In genomic region chr17:35778965-35779364, GRCm38 (mm10) we compare ENCODE assay signal across 20 mouse cellular contexts. TPM values are rescaled to one million over a fixed set of nuclear protein-coding genes. Genes with fewer than 3 reads are reported as not detected.
DNase-seq lines count a peak whose midpoint lies in the region; ATAC-seq lines count a peak whose summit lies in the region.
"Had no signal": no experiment of that assay in that cellular context is flagged by ENCODE, and none has a peak within 500 bp of the region (broad histone marks: within the 10 kb centered on the region; RNA-seq: fewer than 3 reads in every experiment).

No protein-coding gene starts in this region.

- no peak overlapping the region for H3K4me3 ChIP-seq in heart, embryonic 16.5 days (ENCODE audit: low read length)
- no peak overlapping the region for H3K4me3 ChIP-seq in lung, embryonic 16.5 days (ENCODE audit: low read length)
- no peak overlapping the region for H3K4me3 ChIP-seq in intestine, embryonic 15.5 days (replicated peaks)
- H3K4me3 ChIP-seq in stomach, embryonic 16.5 days (replicated peaks; ENCODE audit: low read length), result no peak overlapping the region
- H3K4me3 ChIP-seq: erythroblast, embryonic 14.5 days; forebrain, embryonic 13.5 days; heart, adult 2 months; neural tube, embryonic 15.5 days had no signal

- intact Hi-C loops in heart, postnatal 25 days (cut with DNase I), result loop anchor here (5.0 kb wide), 1 partner anchor 43 kb away; the partner anchor contains the start of genes Flot1 and Ier3

- no peaks in the 10 kb centered on the region for H3K36me3 ChIP-seq in heart, embryonic 16.5 days (ENCODE audit: control insufficient read depth, insufficient read depth)
- H3K36me3 ChIP-seq in lung, embryonic 16.5 days (ENCODE audit: control insufficient read depth, insufficient read depth, low read length), result no peaks in the 10 kb centered on the region
- no peaks in the 10 kb centered on the region for H3K36me3 ChIP-seq in intestine, embryonic 15.5 days
- no peaks in the 10 kb centered on the region for H3K36me3 ChIP-seq in stomach, embryonic 16.5 days (ENCODE audit: control insufficient read depth, insufficient read depth, low read length)
- H3K36me3 ChIP-seq: neural tube, embryonic 15.5 days had no signal

- H3K4me1 ChIP-seq in heart, embryonic 16.5 days (ENCODE audit: control insufficient read depth, insufficient read depth, low read length), result peaks cover 21% of the 10 kb centered on the region
- H3K4me1 ChIP-seq in lung, embryonic 16.5 days (replicated peaks; ENCODE audit: control insufficient read depth, insufficient read depth, low read length), result peaks cover 28% of the 10 kb centered on the region
- H3K4me1 ChIP-seq in intestine, embryonic 15.5 days (replicated peaks), result peaks cover 20% of the 10 kb centered on the region; the same call in 1 of the 2 replicates
- peaks cover 20% of the 10 kb centered on the region for H3K4me1 ChIP-seq in stomach, embryonic 16.5 days (ENCODE audit: control insufficient read depth, insufficient read depth, low read length)

- WGBS in heart, embryonic 16.5 days, result 51% methylated on average over 5 of the region's 6 CpGs
- 33% methylated on average over 6 of the region's 6 CpGs for WGBS in lung, embryonic 16.5 days
- WGBS in intestine, embryonic 15.5 days, result 41% methylated on average over 6 of the region's 6 CpGs
- WGBS in stomach, embryonic 16.5 days, result 30% methylated on average over 6 of the region's 6 CpGs

- no peak for ATAC-seq in heart, embryonic 16.5 days (replicated peaks; ENCODE audit: extremely low read depth, insufficient read depth, low FRiP score)
- 0 out of 2 replicates have a peak, but pooled peaks have one; percentile 13 for ATAC-seq in lung, embryonic 16.5 days (ENCODE audit: low read depth)
- ATAC-seq in intestine, embryonic 15.5 days, result peak; percentile 36; the same call in 1 of the 2 replicates
- peak; percentile 54; the same call in 1 of the 2 replicates for ATAC-seq in stomach, embryonic 16.5 days (ENCODE audit: insufficient read depth, low FRiP score)
- ATAC-seq: forebrain, embryonic 13.5 days; hindbrain, embryonic 16.5 days had no signal

- H3K4me2 ChIP-seq in heart, embryonic 16.5 days (ENCODE audit: low read depth, low read length), result no peak overlapping the region
- H3K4me2 ChIP-seq in lung, embryonic 16.5 days (ENCODE audit: low read depth, low read length), result no peak overlapping the region
- H3K4me2 ChIP-seq in intestine, embryonic 15.5 days (replicated peaks), result no peak overlapping the region
- H3K4me2 ChIP-seq in stomach, embryonic 16.5 days (ENCODE audit: low read depth, low read length), result no peak overlapping the region
- H3K4me2 ChIP-seq: forebrain, embryonic 13.5 days; neural tube, embryonic 15.5 days had no signal

- no peaks in the 10 kb centered on the region for H3K27me3 ChIP-seq in heart, embryonic 16.5 days (ENCODE audit: control insufficient read depth, insufficient read depth, low read length)
- H3K27me3 ChIP-seq in lung, embryonic 16.5 days (ENCODE audit: control insufficient read depth, insufficient read depth, low read depth, low read length), result no peaks in the 10 kb centered on the region
- no peaks in the 10 kb centered on the region for H3K27me3 ChIP-seq in intestine, embryonic 15.5 days (replicated peaks)
- no peaks in the 10 kb centered on the region for H3K27me3 ChIP-seq in stomach, embryonic 16.5 days (ENCODE audit: control insufficient read depth, insufficient read depth, low read length)
- H3K27me3 ChIP-seq: forebrain, embryonic 13.5 days; neural tube, embryonic 15.5 days had no signal

- H3K9ac ChIP-seq in heart, embryonic 16.5 days (ENCODE audit: low read length), result no peak overlapping the region
- H3K9ac ChIP-seq in lung, embryonic 16.5 days (ENCODE audit: low read length), result no peak overlapping the region
- H3K9ac ChIP-seq in intestine, embryonic 15.5 days, result no peak overlapping the region
- H3K9ac ChIP-seq in stomach, embryonic 16.5 days (ENCODE audit: low read length), result no peak overlapping the region
- H3K9ac ChIP-seq: forebrain, embryonic 13.5 days; neural tube, embryonic 15.5 days had no signal

- 0 out of 2 replicates have a peak overlapping the region, but pooled peaks have one; percentile 28 for H3K27ac ChIP-seq in heart, embryonic 16.5 days (ENCODE audit: low read length)
- H3K27ac ChIP-seq in lung, embryonic 16.5 days (ENCODE audit: low read length), result peak overlapping the region; percentile 21
- H3K27ac ChIP-seq in intestine, embryonic 15.5 days, result peak overlapping the region; percentile 1; the same call in 1 of the 2 replicates
- H3K27ac ChIP-seq in stomach, embryonic 16.5 days (ENCODE audit: low read length), result peak overlapping the region; percentile 80
- H3K27ac ChIP-seq: forebrain, embryonic 13.5 days; heart, adult 2 months; neural tube, embryonic 15.5 days had no signal

- H3K9me3 ChIP-seq in heart, embryonic 16.5 days (replicated peaks; ENCODE audit: control insufficient read depth, low read length), result no peaks in the 10 kb centered on the region
- no peaks in the 10 kb centered on the region for H3K9me3 ChIP-seq in lung, embryonic 16.5 days (ENCODE audit: control insufficient read depth, low read length)
- H3K9me3 ChIP-seq in intestine, embryonic 15.5 days, result no peaks in the 10 kb centered on the region
- no peaks in the 10 kb centered on the region for H3K9me3 ChIP-seq in stomach, embryonic 16.5 days (replicated peaks; ENCODE audit: control insufficient read depth, low read length)
- H3K9me3 ChIP-seq: forebrain, embryonic 13.5 days; neural tube, embryonic 15.5 days had no signal

- DNase-seq in heart, postnatal 25 days (ENCODE audit: low spot score), result no peak
- DNase-seq in lung, postnatal 4 days, result no peak
- DNase-seq in cerebellum, adult 9-11 months, result no peak
- DNase-seq: cerebellum, postnatal 25 days; embryo, embryonic 11 days; gastrocnemius, postnatal 14 days; heart, adult 2 months; kidney, adult 2 months; kidney, postnatal 14 days; midbrain, embryonic 14.5 days; right cerebral cortex, postnatal 14 days; thymus, postnatal 36 days had no signal

RNA-seq across cellular contexts. Expression of gene Ier3, which starts 42.5 kb away (rescaled TPM):
- polyA plus RNA-seq in heart, embryonic 16.5 days (2015; fragmentation: Nextera tagmentation; extraction: Ambion mirVana), result 60.9 and 62.6 TPM in 2 replicates
- 10 to 100 TPM; 21.7 to 39.7 TPM for total RNA-seq in heart, postnatal 25 days (2021)
- 21.9 and 31.7 TPM in 2 replicates for polyA plus RNA-seq in lung, embryonic 16.5 days (2015; fragmentation: Nextera tagmentation; extraction: Ambion mirVana)
- 13.9 and 14.4 TPM in 2 replicates for polyA plus RNA-seq in intestine, embryonic 15.5 days (2015; fragmentation: Nextera tagmentation; extraction: Ambion mirVana)
- polyA plus RNA-seq in stomach, embryonic 16.5 days (2015; fragmentation: Nextera tagmentation; extraction: Ambion mirVana), result 22.1 and 24.4 TPM in 2 replicates

RNA-seq across cellular contexts. Expression of gene Flot1, which starts 44.1 kb away (rescaled TPM):
- polyA plus RNA-seq in heart, embryonic 16.5 days (2015; fragmentation: Nextera tagmentation; extraction: Ambion mirVana), result 119 and 134 TPM in 2 replicates
- 100 to 1,000 TPM; 125 to 141 TPM for total RNA-seq in heart, postnatal 25 days (2021)
- 57.8 and 65.1 TPM in 2 replicates for polyA plus RNA-seq in lung, embryonic 16.5 days (2015; fragmentation: Nextera tagmentation; extraction: Ambion mirVana)
- polyA plus RNA-seq in intestine, embryonic 15.5 days (2015; fragmentation: Nextera tagmentation; extraction: Ambion mirVana), result 49.1 and 49.4 TPM in 2 replicates
- polyA plus RNA-seq in stomach, embryonic 16.5 days (2015; fragmentation: Nextera tagmentation; extraction: Ambion mirVana), result 55.8 and 58.2 TPM in 2 replicates

RNA-seq across cellular contexts. Expression of gene Tubb5, which starts 59.1 kb away (rescaled TPM):
- polyA plus RNA-seq in heart, embryonic 16.5 days (2015; fragmentation: Nextera tagmentation; extraction: Ambion mirVana), result 634 and 654 TPM in 2 replicates
- 100 to 1,000 TPM; 102 to 103 TPM for total RNA-seq in heart, postnatal 25 days (2021)
- 877 and 940 TPM in 2 replicates for polyA plus RNA-seq in lung, embryonic 16.5 days (2015; fragmentation: Nextera tagmentation; extraction: Ambion mirVana)
- polyA plus RNA-seq in intestine, embryonic 15.5 days (2015; fragmentation: Nextera tagmentation; extraction: Ambion mirVana), result 729 and 776 TPM in 2 replicates
- polyA plus RNA-seq in stomach, embryonic 16.5 days (2015; fragmentation: Nextera tagmentation; extraction: Ambion mirVana), result 649 and 665 TPM in 2 replicates

Comparison
In these comparisons a context has a peak if more than half of its experiments do, and no peak if none do; other contexts are left out.
1. H3K27ac ChIP-seq: peak in every context shown above with its lines; median percentile 80 in stomach, embryonic 16.5 days; 28 in heart, embryonic 16.5 days; 21 in lung, embryonic 16.5 days; 1 in intestine, embryonic 15.5 days.